Mouse (Mus musculus) heart, postnatal 0 days (tissue): ENCODE results near the gene Atpif1. TPM values are rescaled to one million over a fixed set of nuclear protein-coding genes. Genes with fewer than 3 reads are reported as not detected.
A peak's percentile ranks its signal among the peaks of the same experiment; 100 is the strongest.

Experiments used
- ATAC-seq: fragments of 200-750 bp; cut with Nextera tagmentation; 2 replicates; pipeline ENCODE4 v1.8.0; 2017; ENCODE audit warnings: low read depth, moderate number of reproducible peaks, moderate library complexity; ENCODE audit not compliant: insufficient read depth
- DNase-seq: peaks from one replicate; pipeline ENCODE4 v3.0.0-alpha.2; 2016; ENCODE audit warnings: low spot score
- H3K27ac ChIP-seq: fragments of 300-500 bp; sonication (generic); 2 replicates; pipeline ENCODE4 v1.5.1; 2014; ENCODE audit warnings: low read depth, mild to moderate bottlenecking
- H3K27me3 ChIP-seq: fragments of 300-500 bp; sonication (generic); 2 replicates; pipeline ENCODE4 v1.6.1; 2014; ENCODE audit warnings: low read length, mixed read lengths; ENCODE audit not compliant: control insufficient read depth, insufficient read depth
- H3K36me3 ChIP-seq: fragments of 300-500 bp; sonication (generic); replicated peaks from 2 replicates; pipeline ENCODE4 v1.6.1; 2014; ENCODE audit warnings: low read length, mixed read lengths; ENCODE audit not compliant: control insufficient read depth, insufficient read depth
- H3K4me1 ChIP-seq: fragments of 300-500 bp; sonication (generic); 2 replicates; pipeline ENCODE4 v1.6.1; 2014; ENCODE audit warnings: antibody characterized with exemption; ENCODE audit not compliant: control insufficient read depth, insufficient read depth
- H3K4me2 ChIP-seq: fragments of 300-500 bp; sonication (generic); 2 replicates; pipeline ENCODE4 v1.6.1; 2014; ENCODE audit warnings: low read depth, mild to moderate bottlenecking, low read length, moderate library complexity
- H3K4me3 ChIP-seq: fragments of 300-500 bp; sonication (generic); 2 replicates; pipeline ENCODE4 v1.5.1; 2014; ENCODE audit warnings: low read depth, low read length
- H3K9ac ChIP-seq: fragments of 300-500 bp; sonication (generic); replicated peaks from 2 replicates; pipeline ENCODE4 v1.6.1; 2014; ENCODE audit warnings: low read depth, low read length, mixed read lengths
- H3K9me3 ChIP-seq: fragments of 300-500 bp; sonication (generic); replicated peaks from 2 replicates; pipeline ENCODE4 v1.6.1; 2016; ENCODE audit warnings: low read length; ENCODE audit not compliant: control insufficient read depth
- CTCF ChIP-seq: IDR thresholded peaks from 2 replicates; pipeline ENCODE4 v1.5.1; 2016; ENCODE audit warnings: antibody characterized with exemption, control low read depth, low read depth
- EP300 ChIP-seq: IDR thresholded peaks from 2 replicates; pipeline ENCODE4 v1.6.1; 2016; ENCODE audit warnings: antibody characterized with exemption, low read depth
- WGBS: fragments of 180-500 bp; shearing (Covaris S2); extraction: QIAGEN DNeasy Blood & Tissue Kit; methylation state at CpG from one replicate; pipeline ENCODE4 v1.1.7; 2014; 5-methylcytosine and 5-hydroxymethylcytosine counted together
- polyA plus RNA-seq: library from polyadenylated mRNA; unstranded; fragments of >200 nt; fragmentation: Nextera tagmentation; extraction: Ambion mirVana; gene quantifications from 2 replicates; pipeline ENCODE4 v1.2.1, GENCODE M21; 2015
- total RNA-seq: library from RNA; depleted of rRNA; stranded (reverse); fragments of >200 nt; gene quantifications from 2 replicates; pipeline ENCODE4 v1.2.3, GENCODE M21; 2014; ENCODE audit warnings: low replicate concordance

The Atpif1 gene
- total and polyA plus RNA-seq, 2 experiments from 2014 or later = 340 to 2,178 TPM

DNA sequence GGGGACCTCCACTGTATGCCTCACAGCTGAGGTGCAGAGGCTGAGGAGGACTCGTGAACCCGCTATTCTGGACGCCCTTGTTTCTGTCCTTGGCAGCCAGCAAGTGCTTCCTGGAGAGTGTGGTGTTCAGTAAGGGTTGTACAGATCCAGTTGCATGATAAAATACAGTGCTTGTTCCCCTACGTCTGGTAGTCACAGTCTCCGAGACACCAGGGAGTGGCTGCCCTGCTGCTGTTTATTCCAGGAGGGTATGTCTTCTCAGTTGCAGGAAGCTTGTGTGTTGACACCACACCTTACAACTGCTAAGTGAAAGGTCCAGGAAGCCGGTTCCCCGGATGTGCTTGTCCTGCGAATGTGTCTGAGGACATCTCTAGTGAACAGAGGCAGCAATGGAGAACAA, 21.2 kb upstream of the Atpif1 start:
- TF ChIP-seq CTCF = no peak
- TF ChIP-seq EP300 = no peak
- no peak overlapping the region for H3K9ac ChIP-seq
- no peak overlapping the region for H3K4me3 ChIP-seq
- peak overlapping the region; percentile 40 for H3K27ac ChIP-seq
- H3K27me3 ChIP-seq = no peaks in the 10 kb centered on the region
- peaks cover 12% of the 10 kb centered on the region; the same call in 1 of the 2 replicates for H3K4me1 ChIP-seq
- no peak for ATAC-seq
- 0 out of 2 replicates have a peak overlapping the region, but pooled peaks have one; percentile 10 for H3K4me2 ChIP-seq
- WGBS = 25% methylated on average over 8 of the region's 8 CpGs
- H3K9me3 ChIP-seq = no peaks in the 10 kb centered on the region
- DNase-seq = no peak
- peaks cover 40% of the 10 kb centered on the region for H3K36me3 ChIP-seq

GRCm38 (mm10) chr4:132554221-132554620, 20.8 kb upstream of the Atpif1 start:
- WGBS = 51% methylated on average over 5 of the region's 5 CpGs
- Histone ChIP-seq H3K36me3 (peaks cover 44% of the 10 kb centered on the region), H3K4me3 (no peak overlapping the region), H3K27ac (0 out of 2 replicates have a peak overlapping the region, but pooled peaks have one; percentile 40), H3K9ac (no peak overlapping the region), H3K9me3 (no peaks in the 10 kb centered on the region), H3K4me1 (peaks cover 12% of the 10 kb centered on the region; the same call in 1 of the 2 replicates), H3K4me2 (0 out of 2 replicates have a peak overlapping the region, but pooled peaks have one; percentile 10), H3K27me3 (no peaks in the 10 kb centered on the region)
- DNase-seq (no peak), ATAC-seq (no peak)
- no peak for TF ChIP-seq EP300
- TF ChIP-seq CTCF = no peak

GRCm38 (mm10) chr4:132545851-132546250, 12.4 kb upstream of the Atpif1 start:
- no peak for TF ChIP-seq EP300
- peak; percentile 78 for TF ChIP-seq CTCF
- H3K27ac ChIP-seq = no peak overlapping the region
- no peaks in the 10 kb centered on the region for H3K27me3 ChIP-seq
- 24% methylated on average over 8 of the region's 8 CpGs for WGBS
- H3K9ac ChIP-seq = no peak overlapping the region
- H3K36me3 ChIP-seq = peaks cover 83% of the 10 kb centered on the region
- no peaks in the 10 kb centered on the region for H3K9me3 ChIP-seq
- H3K4me1 ChIP-seq = no peaks in the 10 kb centered on the region
- DNase-seq (peak; percentile 73), ATAC-seq (peak; percentile 73; the same call in 1 of the 2 replicates)
- H3K4me3 ChIP-seq = no peak overlapping the region
- H3K4me2 ChIP-seq = no peak overlapping the region

GRCm38 (mm10) chr4:132542724-132543123, 9.3 kb upstream of the Atpif1 start:
- 29% methylated on average over 1 of the region's 1 CpGs for WGBS
- Histone ChIP-seq H3K36me3 (peaks cover 77% of the 10 kb centered on the region), H3K27ac (no peak overlapping the region), H3K4me3 (no peak overlapping the region), H3K9ac (no peak overlapping the region), H3K27me3 (no peaks in the 10 kb centered on the region), H3K9me3 (no peaks in the 10 kb centered on the region), H3K4me1 (no peaks in the 10 kb centered on the region), H3K4me2 (no peak overlapping the region)
- TF ChIP-seq CTCF (no peak), EP300 (no peak)
- ATAC-seq (no peak), DNase-seq (no peak)

- H3K4me3 ChIP-seq = no peak overlapping the region
- H3K9me3 ChIP-seq = no peaks in the 10 kb centered on the region
- TF ChIP-seq CTCF = no peak
- no peak for TF ChIP-seq EP300
- DNase-seq (no peak), ATAC-seq (no peak)
- peaks cover 66% of the 10 kb centered on the region for H3K36me3 ChIP-seq
- H3K27me3 ChIP-seq = no peaks in the 10 kb centered on the region
- no peak overlapping the region for H3K4me2 ChIP-seq
- H3K4me1 ChIP-seq = peaks cover 9% of the 10 kb centered on the region
- WGBS = 81% methylated on average over 4 of the region's 4 CpGs
- H3K27ac ChIP-seq = no peak overlapping the region
- no peak overlapping the region for H3K9ac ChIP-seq
These were observed 8.0 kb upstream of the Atpif1 start for GRCm38 (mm10) chr4:132541413-132541812.

DNA sequence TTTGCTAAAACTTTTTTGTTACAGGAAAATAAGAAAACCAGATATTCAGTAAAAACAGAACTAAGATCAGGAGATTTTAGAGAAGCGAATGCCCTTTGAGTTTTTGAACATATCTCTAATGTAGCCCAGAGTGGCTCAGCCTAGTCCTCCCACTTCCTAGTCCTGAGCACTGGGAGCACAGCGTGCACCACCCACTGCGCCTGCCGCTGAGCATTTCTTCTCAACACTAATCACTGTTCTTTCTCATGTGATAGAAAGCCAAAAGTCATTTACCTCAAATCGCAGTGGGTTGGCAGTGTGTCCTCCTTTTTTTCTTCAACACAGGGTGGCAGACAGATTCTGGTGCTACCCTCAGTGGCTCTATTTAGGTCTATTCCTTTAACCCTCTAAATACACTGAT, 6.0 kb upstream of the Atpif1 start:
- WGBS = 88% methylated on average over 5 of the region's 5 CpGs

More for the DNA sequence above, 6.0 kb upstream of the Atpif1 start:
- Histone ChIP-seq H3K9ac (no peak overlapping the region), H3K4me2 (no peak overlapping the region), H3K4me3 (no peak overlapping the region), H3K36me3 (peaks cover 57% of the 10 kb centered on the region), H3K27me3 (no peaks in the 10 kb centered on the region), H3K4me1 (peaks cover 14% of the 10 kb centered on the region), H3K9me3 (no peaks in the 10 kb centered on the region), H3K27ac (no peak overlapping the region)
- TF ChIP-seq CTCF (no peak), EP300 (no peak)
- DNase-seq (no peak), ATAC-seq (no peak)
